Mouse (Mus musculus): ENCODE data around the gene B020031M17Rik.
"Not testable (repeated sequence)": the region's sequence is repeated elsewhere in the genome, so short reads cannot be mapped to it uniquely, and the experiment has no call there.

- not testable (repeated sequence) for TF ChIP-seq CTCF (IDR thresholded peaks at IDR 0.05; ENCODE audit: borderline replicate concordance, insufficient read depth, low read depth, low read length); POLR2A (IDR thresholded peaks at IDR 0.05; ENCODE audit: borderline replicate concordance, insufficient read depth, low read length)
Measured at GRCm38 (mm10) chr13:119955089-119955488, 4.5 kb upstream of the B020031M17Rik start.

All from cerebellum, adult 2 months (tissue).